Mouse (Mus musculus) lung, postnatal 4 days (tissue): ENCODE measurements around the gene Gpnmb.

Experiments
- DNase-seq, 2 experiments: peaks; one replicate each; pipeline ENCODE4 v3.0.0; 2021

Gene Gpnmb

GRCm38 (mm10) chr6:49032783-49033182 is 3.6 kb upstream of the Gpnmb start:
- DNase-seq, result no peak

DNA sequence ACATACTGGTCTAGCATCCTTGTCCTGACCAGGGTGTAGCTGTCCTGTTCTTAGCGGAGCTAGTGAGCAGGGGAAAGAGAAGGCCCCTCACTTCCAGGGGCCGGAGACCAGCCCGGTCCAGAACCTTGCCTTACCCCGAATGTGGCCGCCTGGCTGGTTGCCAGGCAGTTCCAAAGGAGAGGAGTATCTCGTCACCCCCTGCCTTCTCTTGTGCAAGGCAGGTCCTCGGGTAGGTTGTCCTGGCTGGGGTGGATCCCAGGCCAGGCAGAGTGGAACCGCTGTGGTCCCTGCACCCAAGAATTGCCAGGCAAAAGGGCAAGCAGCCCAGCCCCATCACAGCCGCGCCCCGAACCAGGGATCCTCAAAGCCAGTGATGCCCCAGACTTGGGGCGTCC is 919 bp downstream of the Gpnmb start:
- no peak for DNase-seq

- DNase-seq, result peak; percentile 54 to 79
Measured at GRCm38 (mm10) chr6:49039470-49040180, 3.3 kb downstream of the Gpnmb start.

DNA sequence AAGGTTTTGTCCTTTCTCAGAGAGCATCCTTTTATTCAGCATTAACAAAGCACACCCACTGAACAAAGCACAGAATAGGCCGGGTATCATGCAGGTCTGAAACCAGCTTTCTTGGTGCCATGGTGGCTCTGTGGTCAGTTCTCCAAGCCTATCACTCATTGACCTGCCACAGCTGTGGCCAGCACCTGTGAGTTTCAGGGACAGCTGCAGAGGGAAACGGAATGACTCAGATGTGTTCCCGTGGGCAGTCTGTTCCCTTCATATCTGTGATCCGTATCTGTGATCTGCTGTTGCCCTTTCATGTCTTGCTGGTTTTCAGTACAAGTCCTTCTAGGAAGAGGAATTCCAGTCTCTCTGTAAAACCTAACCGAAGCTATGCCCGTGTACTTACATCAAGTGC is 10.2 kb downstream of the Gpnmb start:
- DNase-seq, result no peak

GRCm38 (mm10) chr6:49046976-49047375 is 10.6 kb downstream of the Gpnmb start:
- DNase-seq, result no peak

DNA sequence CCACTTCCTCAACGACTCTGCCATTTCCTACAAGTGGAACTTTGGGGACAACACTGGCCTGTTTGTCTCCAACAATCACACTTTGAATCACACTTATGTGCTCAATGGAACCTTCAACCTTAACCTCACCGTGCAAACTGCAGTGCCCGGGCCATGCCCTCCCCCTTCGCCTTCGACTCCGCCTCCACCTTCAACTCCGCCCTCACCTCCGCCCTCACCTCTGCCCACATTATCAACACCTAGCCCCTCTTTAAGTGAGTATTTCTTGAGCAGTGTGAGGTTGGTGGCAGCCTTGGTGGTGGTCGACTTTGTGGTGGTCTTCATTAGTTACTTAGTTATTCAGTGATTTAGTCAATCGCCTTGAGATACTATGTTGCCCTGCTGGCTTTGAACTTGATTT is 11.5 kb downstream of the Gpnmb start:
- DNase-seq, result no peak

DNA sequence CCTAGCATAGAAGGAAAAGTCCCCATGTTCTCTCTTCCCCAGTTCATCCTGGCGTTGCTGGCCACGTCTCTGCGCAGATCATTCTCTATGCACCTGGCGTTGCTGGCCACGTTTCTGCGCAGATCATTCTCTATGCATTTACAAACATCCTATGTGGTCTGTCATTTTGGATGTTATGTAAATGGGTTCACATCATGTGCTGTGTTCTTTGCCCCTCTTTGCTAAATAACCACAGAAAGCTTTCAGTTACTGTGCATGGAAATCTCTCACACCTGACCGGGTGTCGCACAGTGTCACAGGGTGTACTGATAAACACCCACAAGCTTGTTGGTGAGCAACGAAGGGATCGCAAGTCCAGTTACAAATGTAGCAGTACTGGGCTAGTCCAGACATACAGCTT is 12.0 kb downstream of the Gpnmb start:
- DNase-seq, result no peak

GRCm38 (mm10) chr6:49050677-49051410 is 14.5 kb downstream of the Gpnmb start:
- no peak for DNase-seq

GRCm38 (mm10) chr6:49052191-49052590 is 15.8 kb downstream of the Gpnmb start:
- no peak for DNase-seq

DNA sequence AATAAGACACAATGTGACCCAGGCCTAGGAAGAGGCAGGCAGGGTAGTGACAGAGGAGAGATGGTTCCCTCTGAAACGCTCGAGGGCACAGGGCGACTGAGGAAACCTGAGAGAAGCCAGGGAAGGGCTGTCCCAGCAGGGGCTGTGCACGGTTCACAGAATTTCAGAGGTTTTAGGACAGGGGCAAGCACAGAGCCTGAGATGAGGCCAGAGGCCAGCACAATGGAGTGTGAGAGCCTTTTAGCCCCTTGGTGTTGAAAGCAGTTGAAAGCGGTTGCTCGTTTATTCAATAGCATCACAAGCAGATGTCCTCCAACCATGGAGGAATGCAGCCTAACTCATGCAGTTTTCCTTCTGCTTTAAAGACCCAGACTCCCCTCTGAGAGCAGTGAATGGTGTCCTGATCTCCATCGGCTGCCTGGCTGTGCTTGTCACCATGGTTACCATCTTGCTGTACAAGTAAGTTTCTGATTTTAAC is 18.9 kb downstream of the Gpnmb start:
- DNase-seq, result no peak

DNA sequence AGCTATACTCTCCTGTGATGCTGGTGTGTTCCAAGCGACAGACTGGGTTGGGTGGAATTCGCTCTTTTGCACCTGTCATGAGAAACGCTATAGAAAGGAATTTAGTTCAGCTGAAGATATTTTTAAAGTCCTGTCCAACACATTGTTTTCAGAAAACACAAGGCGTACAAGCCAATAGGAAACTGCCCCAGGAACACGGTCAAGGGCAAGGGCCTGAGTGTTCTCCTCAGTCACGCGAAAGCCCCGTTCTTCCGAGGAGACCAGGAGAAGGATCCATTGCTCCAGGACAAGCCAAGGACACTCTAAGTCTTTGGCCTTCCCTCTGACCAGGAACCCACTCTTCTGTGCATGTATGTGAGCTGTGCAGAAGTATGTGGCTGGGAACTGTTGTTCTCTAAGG is 19.7 kb downstream of the Gpnmb start:
- DNase-seq, result no peak

- DNase-seq, result peak; percentile 56 to 81
Measured at GRCm38 (mm10) chr6:49057053-49058021, 21.0 kb downstream of the Gpnmb start.

- no peak for DNase-seq
Measured at GRCm38 (mm10) chr6:49068361-49068760, 32.0 kb downstream of the Gpnmb start.

GRCm38 (mm10) chr6:49073304-49074116 is 37.2 kb downstream of the Gpnmb start, which contains the start of gene Malsu1:
Malsu1 (plus strand) TSS chr6:49073795.
- peak; percentile 95 to 96 for DNase-seq

GRCm38 (mm10) chr6:49074117-49074490 is 37.8 kb downstream of the Gpnmb start:
- DNase-seq, result no peak

DNA sequence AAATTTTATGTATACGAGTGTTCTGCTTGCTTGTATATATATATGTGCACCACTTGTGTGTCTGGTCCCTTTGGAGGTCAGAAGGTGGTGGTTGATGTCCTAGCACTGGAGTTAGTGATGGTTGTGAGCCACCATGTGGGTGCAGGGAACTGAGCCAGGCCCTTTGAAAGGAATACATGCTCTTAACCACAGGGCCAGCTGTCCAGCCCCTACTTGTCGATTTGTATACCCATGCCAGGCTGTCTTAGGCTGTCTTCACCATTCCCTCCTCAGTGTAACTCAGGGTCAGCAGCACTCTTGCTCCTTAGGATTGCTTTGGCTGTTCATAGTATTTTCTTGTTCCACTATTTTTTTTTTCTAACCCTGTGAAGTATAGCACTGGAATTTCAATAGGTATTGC is 41.5 kb downstream of the Gpnmb start:
- no peak for DNase-seq

GRCm38 (mm10) chr6:49079313-49079712 is 43.0 kb downstream of the Gpnmb start:
- no peak for DNase-seq

GRCm38 (mm10) chr6:49083008-49083407 is 46.7 kb downstream of the Gpnmb start:
- DNase-seq, result no peak

GRCm38 (mm10) chr6:49094968-49095367 is 58.6 kb downstream of the Gpnmb start:
- peak in 1 of 2 experiments; percentile 26 for DNase-seq

GRCm38 (mm10) chr6:49096421-49096820 is 60.1 kb downstream of the Gpnmb start:
- peak; percentile 42 to 75 for DNase-seq

- DNase-seq, result peak; percentile 86 to 93
Measured at GRCm38 (mm10) chr6:49096933-49097461, 60.7 kb downstream of the Gpnmb start.

DNA sequence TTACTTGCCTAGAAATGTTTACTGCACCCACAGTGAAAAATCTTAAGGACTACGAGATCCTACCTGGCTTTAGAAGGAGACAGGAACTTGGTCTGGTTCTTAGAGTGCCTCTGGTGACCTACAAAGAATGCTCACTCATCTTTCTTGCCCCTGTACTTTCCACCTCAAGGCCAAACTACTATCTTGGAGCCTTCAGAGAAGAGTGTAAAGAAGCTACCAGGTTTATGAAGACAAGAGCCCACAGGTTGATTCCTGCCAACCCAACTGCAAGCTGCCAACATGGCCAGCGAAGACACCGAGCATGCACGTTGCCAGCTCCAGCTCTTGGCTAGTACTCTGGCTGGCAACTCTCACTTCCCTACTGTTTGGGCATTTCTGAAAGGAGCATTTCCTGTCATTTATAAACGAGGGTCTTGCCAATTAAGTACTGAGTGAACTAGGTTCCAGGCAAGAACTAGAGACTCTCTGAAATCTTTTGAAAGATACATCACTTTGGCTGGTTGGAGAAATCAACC is 61.3 kb downstream of the Gpnmb start:
- DNase-seq, result peak; percentile 13 to 30
